Mouse (Mus musculus) erythroblast, embryonic 14.5 days (primary cell): ENCODE results near the gene Myh13. TPM values are rescaled to one million over a fixed set of nuclear protein-coding genes. Genes with fewer than 3 reads are reported as not detected.

Source experiments
- H3K27me3 ChIP-seq: 2 replicates; pipeline ENCODE4 v1.6.1; 2012; ENCODE audit warnings: inconsistent platforms; ENCODE audit not compliant: control insufficient read depth
- H3K36me3 ChIP-seq: 2 replicates; pipeline ENCODE4 v1.6.1; 2012; ENCODE audit warnings: mild to moderate bottlenecking, inconsistent platforms; ENCODE audit not compliant: control insufficient read depth
- H3K4me1 ChIP-seq: 2 replicates; pipeline ENCODE4 v1.6.1; 2012; ENCODE audit warnings: inconsistent platforms; ENCODE audit not compliant: control insufficient read depth
- H3K4me3 ChIP-seq: replicated peaks from 2 replicates; pipeline ENCODE3; 2012; ENCODE audit warnings: moderate library complexity, mild to moderate bottlenecking, inconsistent platforms
- H3K9me3 ChIP-seq: 2 replicates; pipeline ENCODE4 v1.6.1; 2012; ENCODE audit warnings: low read length, inconsistent platforms, mixed read lengths; ENCODE audit not compliant: control insufficient read depth
- GATA1 ChIP-seq: IDR thresholded peaks from 2 replicates; pipeline ENCODE4 v1.6.1; 2012; ENCODE audit warnings: low read length, inconsistent platforms, mixed read lengths
- TAL1 ChIP-seq: IDR thresholded peaks from 3 replicates; pipeline ENCODE4 v1.6.1; 2012; ENCODE audit warnings: low read length, inconsistent platforms, mixed read lengths
- polyA plus RNA-seq: library from polyadenylated mRNA; stranded (reverse); fragments of >175 nt; gene quantifications from 2 replicates; pipeline ENCODE4 v1.2.3, GENCODE M21; 2012

The Myh13 gene
- polyA plus RNA-seq: not detected in 2 replicates

DNA sequence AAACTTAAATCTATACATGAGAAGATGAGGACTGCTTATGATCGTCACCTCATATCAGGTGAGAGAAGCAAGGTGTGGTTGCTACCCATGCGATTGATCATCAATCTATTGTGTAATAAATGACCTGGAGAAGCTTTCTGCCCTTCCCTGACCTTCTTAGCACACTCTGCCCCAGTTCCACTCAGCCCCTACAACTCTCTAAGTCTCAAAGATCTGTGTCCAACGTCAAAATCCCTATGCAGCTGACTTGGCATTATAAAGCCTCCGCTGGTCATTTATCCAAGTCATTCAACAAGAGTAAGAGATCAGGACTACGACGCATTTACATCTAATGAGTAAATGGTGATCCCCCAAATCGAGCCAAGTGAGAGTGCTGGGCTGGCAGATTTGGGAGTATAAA lies at the start of gene Myh13:
TSS of gene Myh13 (plus strand) at position 301 of the 400 bp plus-strand sequence.
- Histone ChIP-seq H3K4me1 (no peaks in the 10 kb centered on the region), H3K4me3 (no peak within 1 kb of the TSS), H3K36me3 (no peaks in the 10 kb centered on the region), H3K27me3 (no peaks in the 10 kb centered on the region), H3K9me3 (no peaks in the 10 kb centered on the region)
- no peak for TF ChIP-seq TAL1
- no peak for TF ChIP-seq GATA1

DNA sequence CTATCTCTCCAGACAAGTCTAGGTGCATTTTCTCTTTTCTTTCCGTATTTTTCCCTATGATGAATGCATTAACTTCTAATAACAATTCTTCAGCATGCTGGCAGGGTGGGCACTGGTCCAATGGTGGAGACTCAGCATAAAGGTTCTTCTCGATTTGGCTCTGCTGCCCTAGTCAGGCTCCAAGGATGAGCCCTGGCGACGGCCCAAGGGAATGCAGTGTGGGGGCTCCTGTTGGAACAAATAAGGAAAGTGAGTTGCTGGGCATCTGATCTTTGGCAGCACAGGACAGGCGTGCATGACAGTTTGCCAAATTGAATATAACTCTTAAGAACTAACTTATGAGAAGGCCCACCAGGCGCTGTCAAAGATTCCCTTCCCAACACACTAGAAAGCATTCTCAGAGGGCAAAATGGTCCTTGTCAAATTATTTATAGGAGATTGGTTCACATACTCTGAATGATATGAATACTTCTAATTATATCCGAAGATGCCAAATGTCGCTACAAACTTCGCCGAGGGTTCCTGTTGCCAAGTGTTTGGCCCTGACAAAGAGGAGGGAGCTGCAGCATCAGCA lies 44.8 kb upstream of the Myh13 start, which contains the start of gene Myh8:
TSS of gene Myh8 (plus strand) at position 524 of the 574 bp plus-strand sequence.
- Histone ChIP-seq H3K9me3 (no peaks in the 10 kb centered on the region), H3K36me3 (no peaks in the 10 kb centered on the region), H3K27me3 (no peaks in the 10 kb centered on the region), H3K4me1 (no peaks in the 10 kb centered on the region), H3K4me3 (no peak within 1 kb of the TSS)
- TF ChIP-seq GATA1 (no peak), TAL1 (no peak)

DNA sequence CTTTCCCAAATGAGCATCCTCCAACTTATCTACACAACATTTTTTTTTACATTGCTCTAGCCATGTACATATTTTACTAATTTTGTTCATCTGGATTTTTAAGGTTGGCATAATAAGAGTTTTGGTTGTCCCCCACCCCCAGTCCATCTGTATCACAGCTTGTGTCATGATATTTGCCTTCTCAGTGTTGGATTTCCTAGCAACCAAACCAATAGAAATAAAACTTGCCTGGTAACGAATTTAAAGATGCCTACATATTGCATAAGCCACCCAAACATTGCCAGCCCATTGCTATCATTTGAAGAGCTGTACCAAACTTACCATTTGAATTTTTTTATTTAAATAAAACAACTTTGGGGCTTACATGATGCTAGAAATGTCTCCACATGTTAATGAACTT lies 28.0 kb upstream of the Myh13 start:
- TF ChIP-seq GATA1 (no peak), TAL1 (no peak)
- H3K4me1 ChIP-seq: no peaks in the 10 kb centered on the region
- no peak overlapping the region for H3K4me3 ChIP-seq
- no peaks in the 10 kb centered on the region for H3K27me3 ChIP-seq
- no peaks in the 10 kb centered on the region for H3K36me3 ChIP-seq
- H3K9me3 ChIP-seq: peaks cover 27% of the 10 kb centered on the region

DNA sequence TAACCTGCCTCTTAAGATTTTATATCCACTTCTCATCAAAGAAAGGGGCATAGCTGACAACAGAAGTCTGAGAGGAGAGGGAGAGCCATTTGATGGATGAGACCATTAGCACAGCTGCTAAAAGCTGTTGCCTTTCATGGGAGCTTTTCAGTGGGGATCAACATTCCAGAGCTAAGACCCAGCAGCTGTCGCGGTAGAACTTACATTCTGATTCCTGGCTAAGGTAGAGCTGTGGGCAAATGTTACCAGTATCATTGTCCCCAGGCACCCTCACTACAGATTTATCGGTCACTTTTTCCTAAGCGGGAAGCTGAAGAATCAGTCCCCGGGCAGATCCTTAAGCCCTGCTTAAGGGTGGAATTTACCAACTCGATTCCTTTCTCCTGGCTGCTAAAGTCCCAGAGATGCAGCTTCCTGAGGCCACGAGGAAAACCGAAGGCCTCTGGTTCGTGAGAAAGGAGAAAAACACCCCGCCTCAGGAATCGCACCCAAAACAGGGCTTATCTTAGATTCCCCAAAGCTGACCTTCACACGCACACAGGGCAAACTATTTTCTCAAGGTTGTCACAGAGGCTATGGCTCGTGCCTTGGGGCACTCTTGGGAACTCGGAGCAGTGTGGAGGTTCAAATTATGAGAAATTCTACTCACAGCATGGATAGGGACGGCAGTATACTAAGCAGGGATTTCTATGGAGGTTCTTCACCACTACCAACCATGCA lies 7.6 kb upstream of the Myh13 start:
- H3K36me3 ChIP-seq: no peaks in the 10 kb centered on the region
- H3K9me3 ChIP-seq: no peaks in the 10 kb centered on the region
- no peaks in the 10 kb centered on the region for H3K27me3 ChIP-seq
- no peak overlapping the region for H3K4me3 ChIP-seq
- TF ChIP-seq GATA1 (no peak), TAL1 (no peak)
- H3K4me1 ChIP-seq: no peaks in the 10 kb centered on the region

DNA sequence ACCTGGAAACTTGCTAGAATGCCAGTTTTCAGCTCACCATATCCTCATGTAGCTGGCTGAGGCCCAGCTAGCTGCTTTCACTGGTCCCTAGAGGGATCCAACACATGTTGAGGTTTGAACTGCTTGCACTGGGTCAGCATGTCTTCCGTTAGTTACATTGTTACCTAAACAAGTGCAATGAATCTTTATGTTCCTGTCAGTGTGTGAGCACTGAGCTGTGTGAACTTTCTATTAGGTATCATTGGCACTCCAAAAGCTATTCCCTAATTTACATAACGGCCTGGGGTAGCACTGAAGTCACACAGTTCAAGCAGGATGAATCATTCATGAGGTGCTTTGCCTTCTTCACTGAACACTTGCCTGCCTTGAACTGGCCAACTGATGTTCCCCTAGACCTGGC lies 5.1 kb downstream of the Myh13 start:
- no peak overlapping the region for H3K4me3 ChIP-seq
- H3K4me1 ChIP-seq: no peaks in the 10 kb centered on the region
- TF ChIP-seq TAL1 (no peak), GATA1 (no peak)
- no peaks in the 10 kb centered on the region for H3K9me3 ChIP-seq
- H3K36me3 ChIP-seq: no peaks in the 10 kb centered on the region
- H3K27me3 ChIP-seq: no peaks in the 10 kb centered on the region

DNA sequence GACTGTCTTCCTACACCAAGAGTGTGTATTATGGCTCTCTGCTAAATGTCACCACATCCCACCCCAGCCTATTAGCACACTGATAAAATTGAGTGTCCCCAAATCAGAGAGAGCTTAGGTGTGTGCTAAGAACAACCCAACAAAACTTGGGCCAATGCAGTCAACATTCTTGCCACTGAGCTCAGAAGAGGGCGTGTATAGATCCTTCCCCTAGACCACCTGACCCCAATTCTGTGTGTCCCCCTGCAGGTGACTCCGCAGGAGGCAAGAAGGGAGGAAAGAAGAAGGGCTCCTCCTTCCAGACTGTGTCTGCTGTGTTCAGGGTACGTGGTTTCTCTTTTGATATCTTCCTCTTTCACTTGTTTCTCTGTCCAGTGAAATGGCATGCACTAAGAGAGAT lies 23.1 kb downstream of the Myh13 start:
- H3K36me3 ChIP-seq: no peaks in the 10 kb centered on the region
- no peaks in the 10 kb centered on the region for H3K4me1 ChIP-seq
- TF ChIP-seq GATA1 (no peak), TAL1 (no peak)
- no peaks in the 10 kb centered on the region for H3K27me3 ChIP-seq
- no peak overlapping the region for H3K4me3 ChIP-seq
- H3K9me3 ChIP-seq: no peaks in the 10 kb centered on the region

DNA sequence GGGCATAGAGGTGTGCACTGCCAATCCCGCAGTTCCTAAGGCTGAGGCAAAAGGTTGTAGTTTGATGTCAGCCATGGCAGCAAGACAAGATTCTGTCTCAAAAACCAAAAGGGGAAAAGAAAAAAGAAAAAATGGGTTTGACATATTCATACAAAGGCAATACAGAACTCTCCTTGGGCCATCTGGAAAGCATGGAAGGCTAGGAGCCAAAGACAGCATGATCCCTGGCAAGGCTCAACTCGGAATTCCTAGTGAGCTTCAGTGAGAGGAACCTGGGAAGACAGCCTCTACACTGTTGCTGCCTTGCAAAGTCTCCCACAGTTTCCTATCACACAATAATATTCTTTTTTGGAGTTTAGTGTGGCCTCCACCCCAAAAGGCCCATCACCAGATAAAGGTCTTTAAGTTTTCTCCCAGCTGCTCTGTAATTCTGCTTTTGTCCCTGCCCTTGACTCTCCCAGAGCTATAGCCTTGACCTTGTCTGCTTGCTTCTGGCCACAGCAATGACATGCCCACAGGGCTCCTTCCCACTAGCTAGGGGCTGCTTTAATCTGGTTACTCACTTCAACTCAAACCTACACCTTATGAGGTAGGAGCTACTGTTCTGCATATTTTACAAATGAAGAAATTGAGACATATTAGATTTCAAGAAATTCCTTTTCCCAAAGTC lies 23.9 kb downstream of the Myh13 start:
- H3K4me1 ChIP-seq: no peaks in the 10 kb centered on the region
- TF ChIP-seq GATA1: no peak
- no peak for TF ChIP-seq TAL1

DNA sequence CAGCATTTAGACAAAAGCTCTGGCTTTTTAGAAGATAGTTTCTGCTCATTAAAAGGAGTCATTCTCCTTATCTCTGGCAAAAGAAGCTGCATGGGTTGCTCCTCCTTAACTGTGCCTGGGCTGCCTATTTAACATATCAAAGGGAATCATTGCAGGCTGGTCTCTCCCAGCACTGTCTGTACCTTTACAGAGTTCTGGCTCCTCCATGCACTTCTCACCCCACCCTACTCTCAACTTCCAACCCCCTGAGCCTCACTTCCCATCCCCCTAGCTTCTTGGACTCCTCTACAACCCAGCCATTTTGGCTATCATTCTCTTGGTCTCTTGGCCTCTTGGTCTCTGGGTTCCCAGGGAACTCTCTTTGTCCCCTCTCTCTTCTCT lies 24.4 kb downstream of the Myh13 start:
- Histone ChIP-seq H3K4me3 (no peak overlapping the region), H3K27me3 (no peaks in the 10 kb centered on the region), H3K9me3 (no peaks in the 10 kb centered on the region), H3K36me3 (no peaks in the 10 kb centered on the region), H3K4me1 (no peaks in the 10 kb centered on the region)
- TF ChIP-seq GATA1: no peak
- TF ChIP-seq TAL1: no peak

More for the DNA sequence above, 23.9 kb downstream of the Myh13 start:
- no peak overlapping the region for H3K4me3 ChIP-seq
- no peaks in the 10 kb centered on the region for H3K36me3 ChIP-seq
- no peaks in the 10 kb centered on the region for H3K9me3 ChIP-seq
- H3K27me3 ChIP-seq: no peaks in the 10 kb centered on the region

DNA sequence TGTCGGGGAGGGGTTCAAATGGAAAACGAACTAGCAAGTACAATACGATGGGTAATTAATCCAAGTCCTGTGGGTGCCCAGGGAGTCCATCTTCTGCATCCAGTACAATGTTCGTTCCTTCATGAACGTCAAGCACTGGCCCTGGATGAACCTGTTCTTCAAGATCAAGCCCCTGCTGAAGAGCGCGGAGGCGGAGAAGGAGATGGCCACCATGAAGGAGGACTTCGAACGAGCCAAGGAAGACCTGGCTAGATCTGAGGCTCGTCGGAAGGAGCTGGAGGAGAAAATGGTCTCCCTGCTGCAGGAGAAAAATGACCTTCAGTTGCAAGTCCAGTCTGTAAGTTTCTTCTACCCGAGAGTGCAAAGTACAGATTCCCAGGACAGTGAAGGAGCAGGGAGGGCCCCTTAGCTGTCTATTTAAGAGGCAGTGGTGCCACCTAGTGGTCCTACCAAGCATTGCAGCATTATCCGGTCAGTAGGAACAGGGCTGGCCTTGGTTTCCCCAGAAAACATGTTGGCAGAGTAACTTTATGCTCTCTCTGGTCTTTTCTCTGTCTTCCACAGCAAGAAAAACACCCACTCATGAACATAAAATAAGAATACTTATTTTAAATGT lies 28.8 kb downstream of the Myh13 start:
- no peak overlapping the region for H3K4me3 ChIP-seq
- no peaks in the 10 kb centered on the region for H3K36me3 ChIP-seq
- no peaks in the 10 kb centered on the region for H3K4me1 ChIP-seq
- no peaks in the 10 kb centered on the region for H3K9me3 ChIP-seq
- TF ChIP-seq TAL1: no peak
- no peak for TF ChIP-seq GATA1
- no peaks in the 10 kb centered on the region for H3K27me3 ChIP-seq
